Mouse (Mus musculus): Measurements from ENCODE around the gene Il12a.
"Not testable (repeated sequence)": the region's sequence is repeated elsewhere in the genome, so short reads cannot be mapped to it uniquely, and the experiment has no call there.

Gene Il12a

DNA sequence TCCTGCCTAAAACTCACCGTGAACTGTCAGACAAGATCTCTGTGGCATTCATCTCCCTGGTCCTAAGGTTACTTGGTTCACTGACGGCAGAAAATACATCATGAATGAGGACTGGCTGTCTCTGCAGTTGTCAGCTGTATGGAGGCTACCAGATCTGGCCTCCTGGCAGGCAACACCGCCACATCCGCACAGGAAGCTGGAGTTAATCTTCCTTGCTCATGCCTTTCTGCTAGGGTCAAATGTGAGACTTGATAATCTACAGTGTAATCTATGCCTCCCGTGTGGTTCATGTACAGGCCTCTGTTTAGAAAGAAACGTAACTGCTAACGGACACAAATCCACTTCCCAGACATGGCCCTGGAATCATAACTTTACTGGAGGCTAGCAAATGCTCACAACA lies 51.5 kb downstream of the Il12a start:
- DNase-seq (ENCODE audit: low read depth, low spot score), result no peak

DNA sequence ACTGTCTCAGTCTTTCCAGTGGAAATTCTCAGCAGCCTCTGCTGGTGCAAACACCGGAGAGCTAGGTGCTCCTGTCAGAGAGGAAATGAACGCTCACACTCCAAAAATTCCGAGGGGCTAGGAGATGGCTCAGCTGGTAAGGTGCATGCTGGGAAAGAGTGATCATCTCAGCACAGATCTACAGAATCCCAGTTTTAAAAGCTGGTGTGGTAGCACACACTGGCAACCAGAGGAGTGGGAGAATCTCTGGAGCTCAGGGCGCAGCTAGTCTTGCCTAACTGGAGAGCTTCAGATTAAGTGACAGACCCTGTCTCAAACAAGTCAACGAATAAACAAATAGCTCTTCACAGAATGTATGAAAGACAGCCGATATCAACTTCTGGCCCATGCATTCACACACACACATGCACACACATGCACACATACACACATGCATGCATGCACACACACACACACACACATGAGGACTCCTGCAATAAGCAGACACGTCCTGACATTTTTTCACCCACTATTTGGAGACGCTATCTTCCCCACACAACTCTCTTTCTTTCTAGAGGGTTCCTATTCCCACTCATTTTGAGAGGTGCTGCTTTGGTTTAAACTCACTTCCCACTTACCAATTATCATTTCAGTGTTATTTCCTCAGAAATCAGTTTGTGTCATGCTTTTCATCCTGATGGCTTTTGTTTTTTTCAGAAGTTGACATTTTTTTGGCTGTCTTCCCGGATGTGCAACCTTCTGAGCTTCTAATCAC lies 52.5 kb downstream of the Il12a start:
- no peak for DNase-seq (ENCODE audit: low read depth, low spot score)

DNA sequence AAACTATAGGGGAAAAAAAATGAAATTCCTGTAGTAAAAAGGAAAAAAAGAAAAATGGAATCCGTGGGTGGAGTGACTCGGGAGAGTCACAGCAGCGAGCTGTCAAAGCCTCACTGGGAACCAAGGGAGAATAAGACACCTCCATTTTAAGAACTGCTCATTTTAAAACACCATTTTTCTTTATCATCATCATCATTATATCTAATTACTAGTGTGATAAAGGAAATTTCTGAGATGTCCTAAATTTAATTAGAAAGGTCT lies 53.0 kb downstream of the Il12a start:
- DNase-seq (ENCODE audit: low read depth, low spot score), result no peak

GRCm38 (mm10) chr3:68744162-68744561 lies 53.7 kb downstream of the Il12a start:
- DNase-seq (ENCODE audit: low read depth, low spot score), result no peak

DNA sequence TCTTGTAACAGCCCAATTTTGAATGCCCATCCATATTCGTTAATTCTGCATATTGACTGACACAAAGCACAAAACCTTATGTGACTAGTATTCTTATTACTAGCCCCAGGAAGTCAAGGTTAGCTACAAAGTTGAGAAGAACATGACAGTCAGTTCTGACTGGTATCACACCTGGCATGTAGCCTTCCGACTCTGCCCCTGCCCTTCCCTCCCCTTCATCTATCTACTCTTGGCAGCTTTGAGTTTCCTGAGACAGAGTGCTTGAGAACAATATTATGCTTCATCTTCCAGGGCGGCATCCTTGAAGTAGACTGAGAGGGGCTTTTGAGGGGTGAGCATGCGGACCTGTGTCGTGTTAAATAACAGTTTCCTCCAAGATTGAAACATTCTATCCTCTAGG lies 54.6 kb downstream of the Il12a start:
- DNase-seq (ENCODE audit: low read depth, low spot score), result no peak

GRCm38 (mm10) chr3:68746282-68746681 lies 55.8 kb downstream of the Il12a start:
- not testable (repeated sequence) for DNase-seq (ENCODE audit: low read depth, low spot score)

Measured in skeletal muscle tissue, adult 2 months (tissue).